Mouse (Mus musculus): ENCODE data around the gene Macc1.
A peak's percentile ranks its signal among the peaks of the same experiment; 100 is the strongest.

The Macc1 gene

GRCm38 (mm10) chr12:119386650-119387049 lies 72.6 kb downstream of the Macc1 start:
- DNase-seq (ENCODE audit: low read depth, low spot score): no peak

- DNase-seq (ENCODE audit: low read depth, low spot score): no peak
Observed at GRCm38 (mm10) chr12:119387925-119388324, 73.9 kb downstream of the Macc1 start.

- DNase-seq (ENCODE audit: low read depth, low spot score): no peak
Observed at GRCm38 (mm10) chr12:119390192-119390684, 76.2 kb downstream of the Macc1 start.

- DNase-seq (ENCODE audit: low read depth, low spot score): no peak
Observed at GRCm38 (mm10) chr12:119398046-119398659, 84.1 kb downstream of the Macc1 start.

- DNase-seq (ENCODE audit: low read depth, low spot score): no peak
Observed at GRCm38 (mm10) chr12:119402273-119402672, 88.2 kb downstream of the Macc1 start.

GRCm38 (mm10) chr12:119402796-119403195 lies 88.7 kb downstream of the Macc1 start:
- no peak for DNase-seq (ENCODE audit: low read depth, low spot score)

- DNase-seq (ENCODE audit: low read depth, low spot score): no peak
Observed at GRCm38 (mm10) chr12:119404810-119405209, 90.7 kb downstream of the Macc1 start.

- DNase-seq (ENCODE audit: low read depth, low spot score): no peak
Observed at GRCm38 (mm10) chr12:119410522-119410921, 96.5 kb downstream of the Macc1 start.

- no peak for DNase-seq (ENCODE audit: low read depth, low spot score)
Observed at GRCm38 (mm10) chr12:119410956-119411355, 96.9 kb downstream of the Macc1 start.

- no peak for DNase-seq (ENCODE audit: low read depth, low spot score)
Observed at GRCm38 (mm10) chr12:119411982-119412381, 97.9 kb downstream of the Macc1 start.

- no peak for DNase-seq (ENCODE audit: low read depth, low spot score)
Observed at GRCm38 (mm10) chr12:119415900-119416299, 101.8 kb downstream of the Macc1 start.

- DNase-seq (ENCODE audit: low read depth, low spot score): no peak
Observed at GRCm38 (mm10) chr12:119425749-119426148, 111.7 kb downstream of the Macc1 start.

GRCm38 (mm10) chr12:119426182-119426886 lies 112.3 kb downstream of the Macc1 start:
- DNase-seq (ENCODE audit: low read depth, low spot score): no peak

- DNase-seq (ENCODE audit: low read depth, low spot score): peak; percentile 38
Observed at GRCm38 (mm10) chr12:119426887-119427204, 112.8 kb downstream of the Macc1 start.

GRCm38 (mm10) chr12:119440720-119441119 lies 126.7 kb downstream of the Macc1 start:
- no peak for DNase-seq (ENCODE audit: low read depth, low spot score)

- DNase-seq (ENCODE audit: low read depth, low spot score): no peak
Observed at GRCm38 (mm10) chr12:119450116-119450515, 136.0 kb downstream of the Macc1 start.

- DNase-seq (ENCODE audit: low read depth, low spot score): no peak
Observed at GRCm38 (mm10) chr12:119451232-119451631, 137.2 kb downstream of the Macc1 start.

GRCm38 (mm10) chr12:119454076-119454475 lies 140.0 kb downstream of the Macc1 start:
- no peak for DNase-seq (ENCODE audit: low read depth, low spot score)

GRCm38 (mm10) chr12:119464040-119464939 lies 150.2 kb downstream of the Macc1 start:
- DNase-seq (ENCODE audit: low read depth, low spot score): no peak

- DNase-seq (ENCODE audit: low read depth, low spot score): no peak
Observed at GRCm38 (mm10) chr12:119464940-119465245, 150.8 kb downstream of the Macc1 start.

- no peak for DNase-seq (ENCODE audit: low read depth, low spot score)
Observed at GRCm38 (mm10) chr12:119467656-119468055, 153.6 kb downstream of the Macc1 start.

- DNase-seq (ENCODE audit: low read depth, low spot score): no peak
Observed at GRCm38 (mm10) chr12:119470260-119470659, 156.2 kb downstream of the Macc1 start.
